Mouse (Mus musculus): Measurements from ENCODE around the gene Mgst2. TPM values are rescaled to one million over a fixed set of nuclear protein-coding genes. Genes with fewer than 3 reads are reported as not detected.

Mgst2 gene
- polyA plus RNA-seq, 1 experiment from 2014 or later = 0.64 TPM

Other genes with a start within 250 kb of the Mgst2 start
- 52.0 and 54.4 TPM in 2 replicates for gene Naa15, start 245.2 kb upstream of the Mgst2 start, polyA plus RNA-seq (2014; fragmentation: Nextera tagmentation; extraction: Ambion mirVana)
- gene Rab33b, start 176.4 kb upstream of the Mgst2 start, polyA plus RNA-seq (2014; fragmentation: Nextera tagmentation; extraction: Ambion mirVana) = 15.0 and 16.9 TPM in 2 replicates
- gene Setd7, start 99.5 kb upstream of the Mgst2 start, polyA plus RNA-seq (2014; fragmentation: Nextera tagmentation; extraction: Ambion mirVana) = 4.7 and 4.9 TPM in 2 replicates